Mouse (Mus musculus): ENCODE data around the gene Uox.

Gene Uox

DNA sequence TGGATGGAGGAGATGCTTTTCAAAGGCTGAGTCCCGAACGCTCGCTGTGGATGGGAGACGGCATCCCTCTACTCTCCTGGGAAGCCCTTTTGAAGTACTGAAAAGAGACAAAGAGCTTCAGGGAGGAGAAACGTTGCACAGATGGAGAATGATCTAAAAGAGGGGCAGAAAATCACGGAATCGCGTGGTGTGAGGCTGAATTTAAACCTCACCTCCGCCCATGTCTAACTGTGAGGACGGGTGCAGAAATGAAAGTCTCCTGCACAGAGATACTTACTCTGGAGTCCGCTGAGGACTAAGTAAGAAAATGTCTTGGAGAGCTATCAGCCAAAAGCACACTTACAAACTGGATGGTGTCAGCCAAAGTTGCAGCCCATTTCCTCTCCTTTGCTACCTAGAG is 51.7 kb downstream of the Uox start:
- DNase-seq (ENCODE audit: low spot score), result no peak

DNA sequence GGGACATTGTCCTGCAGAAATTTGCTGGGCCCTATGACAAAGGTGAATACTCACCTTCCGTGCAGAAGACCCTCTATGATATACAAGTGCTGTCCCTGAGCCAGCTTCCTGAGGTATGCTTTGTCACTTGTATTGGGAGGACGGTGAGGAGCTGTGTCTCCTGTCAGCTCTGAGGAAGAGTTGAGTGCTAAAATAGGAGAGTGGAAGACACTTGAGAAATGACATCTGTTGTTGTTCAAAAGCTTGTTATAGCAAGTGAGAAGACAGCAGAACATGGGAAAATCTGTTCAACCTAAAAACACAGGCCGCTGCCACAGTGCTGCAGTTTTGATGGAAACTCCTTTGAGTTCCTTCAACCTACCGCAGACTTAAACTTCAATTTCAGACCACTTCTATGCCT is 55.5 kb downstream of the Uox start:
- DNase-seq (ENCODE audit: low spot score), result no peak

DNA sequence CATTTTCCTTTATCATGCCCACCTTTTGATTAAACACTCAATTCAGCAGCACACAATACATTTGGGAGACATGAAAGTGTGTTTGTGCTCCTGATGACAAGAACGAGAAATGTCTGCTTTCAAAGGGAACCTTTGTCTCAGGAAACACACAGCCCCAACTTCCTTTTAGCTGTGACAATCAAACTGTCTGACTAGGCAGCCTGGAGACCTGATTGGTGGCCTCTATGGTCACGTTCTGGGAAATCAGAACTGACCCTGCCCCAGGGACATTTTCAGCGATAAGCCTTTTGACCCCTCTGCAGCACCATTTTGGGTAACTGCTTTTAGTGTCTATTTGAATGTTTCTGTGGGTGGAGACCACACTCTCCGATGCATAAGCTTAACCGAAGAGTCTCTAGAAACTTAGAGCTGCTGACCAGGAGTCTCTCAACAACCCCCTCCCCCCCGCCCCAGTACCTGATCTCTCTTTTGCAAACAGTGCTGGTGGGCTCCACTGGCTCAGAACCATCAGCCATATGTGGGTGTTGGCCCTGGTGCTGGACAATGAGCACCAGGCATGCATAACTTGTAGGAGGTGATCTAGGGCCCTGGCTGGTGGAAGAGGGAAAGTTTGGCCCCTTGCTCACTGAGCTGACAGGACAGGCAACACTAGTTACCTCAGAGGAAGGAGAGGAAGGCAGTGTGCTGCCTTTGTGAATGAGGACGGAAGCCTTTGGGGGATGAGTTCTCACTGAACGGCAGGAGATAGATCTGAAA is 58.2 kb downstream of the Uox start:
- no peak for DNase-seq (ENCODE audit: low spot score)

DNA sequence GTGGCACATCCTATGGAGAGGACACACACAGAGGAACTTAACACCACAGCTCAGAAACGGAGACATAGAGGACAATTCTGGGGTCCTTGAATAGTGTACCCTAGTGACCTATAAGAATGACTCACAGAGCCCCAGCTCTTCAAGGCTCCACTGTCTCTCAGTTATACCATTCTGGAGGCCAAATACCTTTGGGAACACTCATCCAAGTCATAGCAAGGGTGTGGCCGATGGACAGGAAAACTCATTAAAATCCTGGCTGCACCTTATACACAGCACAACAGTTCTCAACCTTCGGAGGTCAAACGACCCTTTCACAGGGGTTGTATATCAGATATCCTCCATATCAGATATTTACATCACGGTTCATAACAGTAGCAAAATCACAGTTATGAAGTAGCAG is 62.3 kb downstream of the Uox start:
- DNase-seq (ENCODE audit: low spot score), result no peak

DNA sequence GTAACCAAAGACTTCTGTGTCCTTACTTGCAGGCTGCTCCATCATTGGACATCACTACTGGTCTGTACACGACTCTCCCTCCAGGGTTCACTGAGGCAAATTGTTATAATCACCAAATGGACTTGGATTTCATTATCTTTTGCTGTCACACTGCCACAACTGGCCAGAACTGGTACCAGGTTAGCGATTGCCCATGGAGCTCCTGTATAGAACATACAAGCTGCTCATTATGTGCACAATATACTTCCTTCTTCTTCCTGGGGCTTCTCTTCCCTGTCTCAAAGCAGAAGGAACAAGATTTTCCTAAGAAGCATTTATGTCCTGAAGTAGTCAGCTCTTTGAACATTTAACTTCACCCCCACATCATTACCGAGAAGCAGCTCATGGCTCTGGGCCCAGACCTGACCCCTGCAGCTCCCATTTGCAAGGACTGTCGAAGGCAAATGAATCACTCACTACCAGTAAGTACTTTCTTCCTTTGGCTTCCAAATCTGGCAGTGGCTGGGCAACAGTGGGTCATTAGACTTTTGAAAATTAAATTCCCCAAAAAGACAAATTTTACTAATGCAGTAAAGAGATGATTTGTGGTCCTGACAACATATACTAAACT is 71.7 kb downstream of the Uox start:
- no peak for DNase-seq (ENCODE audit: low spot score)

DNA sequence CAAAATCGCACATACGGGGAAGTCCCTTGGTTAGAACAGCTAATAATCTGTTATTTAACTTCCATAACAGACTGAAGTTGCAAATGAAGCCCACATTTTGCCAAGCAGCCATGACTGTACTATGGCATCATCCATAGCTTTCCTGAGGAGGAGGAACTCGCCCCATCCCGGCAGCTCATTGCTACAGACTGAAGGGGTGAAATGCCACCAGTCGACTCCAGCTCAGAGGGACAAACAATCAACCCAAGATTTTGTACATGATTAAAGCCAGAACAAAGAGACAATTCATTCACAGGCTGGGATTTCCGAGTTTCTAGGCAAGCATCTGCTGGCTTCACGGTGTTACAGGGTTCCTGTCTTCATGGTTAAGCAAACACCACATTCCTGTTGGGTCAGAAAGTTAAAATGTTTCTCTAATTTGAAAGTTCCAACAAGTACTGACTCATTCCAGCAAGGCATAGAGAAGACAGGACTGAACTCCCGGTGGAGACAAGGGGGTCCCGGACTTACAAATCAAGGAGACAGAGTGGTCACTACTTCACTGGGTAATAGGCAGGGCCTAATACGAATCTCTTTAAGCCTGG is 79.2 kb downstream of the Uox start:
- DNase-seq (ENCODE audit: low spot score), result no peak

DNA sequence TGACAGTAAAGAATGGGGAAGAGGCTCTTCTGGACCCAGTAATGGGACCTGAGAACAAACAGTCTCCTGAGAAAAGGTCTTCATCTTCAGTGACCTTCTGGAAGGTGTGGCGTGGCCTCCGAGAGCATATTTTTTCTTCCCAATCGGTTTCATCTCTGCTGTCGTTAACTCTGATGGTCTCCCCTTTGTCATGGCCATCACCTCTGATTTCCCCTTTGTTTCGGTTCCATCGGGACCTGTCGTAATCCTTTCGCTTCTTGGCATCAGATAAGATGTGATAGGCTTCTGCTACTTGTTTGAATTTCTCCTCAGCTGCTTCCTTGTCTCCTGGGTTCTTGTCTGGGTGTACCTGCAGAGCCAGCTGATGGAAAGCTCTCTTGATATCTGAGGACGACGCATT is 80.5 kb downstream of the Uox start:
- DNase-seq (ENCODE audit: low spot score), result no peak

DNA sequence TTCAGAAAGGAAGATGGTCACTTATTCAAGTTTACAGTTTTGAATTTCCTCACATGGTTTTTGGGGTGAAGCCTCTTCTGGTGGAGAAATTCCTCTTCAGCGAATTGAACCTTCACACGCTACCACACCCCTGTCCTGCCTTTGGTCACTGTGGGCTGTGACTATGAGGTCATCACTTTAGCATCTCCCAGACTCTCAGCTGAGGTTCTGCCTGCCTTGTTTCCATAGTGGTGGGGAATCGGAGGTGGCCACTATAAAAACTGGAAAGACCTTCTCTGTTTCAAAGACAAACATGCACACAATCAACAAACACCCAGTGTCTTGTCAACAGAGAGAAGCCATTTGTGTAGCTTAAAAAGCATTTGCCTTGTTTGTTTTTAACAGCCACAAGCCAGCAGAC is 81.0 kb downstream of the Uox start, which contains the start of gene 4930503B20Rik:
4930503B20Rik (minus strand) TSS at position 101 of the 400 bp plus-strand sequence.
- DNase-seq (ENCODE audit: low spot score), result no peak

DNA sequence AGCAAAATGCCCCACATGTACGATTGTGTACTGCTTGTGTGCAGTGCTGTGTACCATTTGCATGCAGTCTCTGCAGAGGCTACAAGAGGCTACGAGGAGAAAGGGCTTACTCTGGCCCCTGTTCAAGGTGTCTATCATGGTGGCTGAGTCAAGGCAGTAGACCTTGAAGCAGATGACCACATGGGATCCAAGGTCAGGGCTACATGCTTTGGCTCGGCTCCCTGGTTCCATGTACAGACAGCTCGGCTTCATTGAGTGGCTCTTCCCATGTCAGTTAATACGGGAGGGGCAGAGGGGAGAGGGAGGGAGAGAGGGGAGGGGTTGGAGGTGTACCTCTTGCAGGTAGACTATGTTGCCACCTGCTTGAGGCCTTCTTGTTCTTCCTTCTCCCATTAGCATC is 82.2 kb downstream of the Uox start:
- no peak for DNase-seq (ENCODE audit: low spot score)

DNA sequence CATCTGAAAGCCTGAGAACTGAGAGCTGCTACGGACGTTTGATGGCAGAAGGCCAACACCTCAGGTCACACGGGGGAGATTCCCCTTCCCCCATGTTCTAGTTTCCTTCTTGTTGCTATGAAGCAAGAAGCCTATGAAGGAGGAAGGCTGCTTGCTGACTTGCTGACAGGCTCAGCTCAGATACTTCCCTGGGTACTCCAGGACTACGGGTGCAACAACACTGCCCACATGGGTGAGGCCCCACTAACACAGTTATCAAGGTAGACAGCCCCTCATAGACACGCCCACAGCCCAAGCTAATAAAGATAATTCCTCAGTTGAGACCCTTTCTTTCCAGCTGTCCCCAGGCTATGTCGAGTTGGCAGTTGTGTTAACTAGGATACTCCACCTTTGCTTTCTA is 83.5 kb downstream of the Uox start:
- DNase-seq (ENCODE audit: low spot score), result no peak

DNA sequence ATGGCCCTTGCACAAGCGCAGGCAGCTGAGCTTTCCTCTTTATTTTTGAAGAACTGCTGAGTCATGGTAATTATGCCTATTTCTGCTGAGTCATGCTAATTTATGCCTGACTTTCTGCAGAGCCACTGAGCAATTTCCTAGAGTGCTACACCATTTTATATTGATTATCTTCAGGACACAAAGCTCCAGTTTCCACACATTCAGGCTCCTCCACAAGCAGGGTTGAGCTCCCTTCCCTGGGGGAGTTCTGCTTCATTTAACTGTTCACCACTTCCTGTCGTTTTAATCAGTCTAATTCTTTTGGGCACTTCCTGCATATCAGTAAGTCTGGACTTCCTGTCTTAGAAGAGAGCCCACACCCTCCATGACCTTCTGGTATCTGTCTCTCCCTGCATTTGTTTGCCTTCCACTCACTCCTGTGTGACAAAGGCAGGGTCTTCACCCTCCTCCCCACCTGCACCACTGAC is 84.9 kb downstream of the Uox start:
- DNase-seq (ENCODE audit: low spot score), result no peak

DNA sequence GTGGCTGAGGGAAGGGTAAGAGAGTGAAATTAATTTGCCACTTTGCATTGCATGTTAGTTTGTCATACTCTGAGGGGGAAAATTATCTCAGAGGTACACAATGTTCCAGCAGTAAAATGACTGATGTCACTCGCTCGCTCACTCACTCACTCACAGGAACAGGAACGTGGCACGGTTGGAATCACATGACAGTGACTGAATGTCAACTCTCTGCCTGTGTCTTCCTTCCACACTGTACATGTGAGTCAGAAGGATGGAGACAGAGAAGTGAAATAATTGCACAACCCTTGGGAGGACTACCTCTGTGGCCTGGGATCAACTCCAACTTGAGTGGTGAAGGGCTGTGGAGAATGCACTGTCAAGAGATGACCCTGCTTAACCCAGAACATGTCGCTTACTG is 87.2 kb downstream of the Uox start:
- no peak for DNase-seq (ENCODE audit: low spot score)

DNA sequence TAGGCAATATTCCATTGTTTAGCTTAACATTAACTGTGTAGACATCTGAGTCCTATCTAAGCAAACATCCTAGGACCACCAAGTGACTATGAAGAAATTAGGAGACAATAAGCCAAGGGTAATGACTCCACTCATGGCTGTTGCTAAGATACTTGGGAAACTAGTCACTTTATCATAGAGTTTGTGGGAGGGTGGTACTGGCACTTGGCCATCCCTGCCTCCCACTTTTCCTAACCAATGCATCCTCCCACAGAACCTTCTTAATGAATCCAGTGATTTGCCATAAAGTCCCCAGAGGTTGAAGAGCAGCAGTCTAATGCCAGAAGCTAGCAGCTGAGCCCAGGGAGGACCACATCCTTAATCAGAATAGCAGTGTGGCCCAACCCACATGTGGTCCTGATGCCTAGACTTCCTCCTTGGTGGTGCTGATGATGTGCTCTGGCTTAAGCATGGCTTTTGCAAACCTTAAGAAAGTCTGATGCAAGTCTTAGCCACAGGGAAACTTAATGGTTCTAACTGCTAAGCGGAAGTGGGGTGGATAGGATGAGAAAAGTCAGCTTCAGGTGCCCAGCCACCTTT is 87.9 kb downstream of the Uox start:
- DNase-seq (ENCODE audit: low spot score), result no peak

DNA sequence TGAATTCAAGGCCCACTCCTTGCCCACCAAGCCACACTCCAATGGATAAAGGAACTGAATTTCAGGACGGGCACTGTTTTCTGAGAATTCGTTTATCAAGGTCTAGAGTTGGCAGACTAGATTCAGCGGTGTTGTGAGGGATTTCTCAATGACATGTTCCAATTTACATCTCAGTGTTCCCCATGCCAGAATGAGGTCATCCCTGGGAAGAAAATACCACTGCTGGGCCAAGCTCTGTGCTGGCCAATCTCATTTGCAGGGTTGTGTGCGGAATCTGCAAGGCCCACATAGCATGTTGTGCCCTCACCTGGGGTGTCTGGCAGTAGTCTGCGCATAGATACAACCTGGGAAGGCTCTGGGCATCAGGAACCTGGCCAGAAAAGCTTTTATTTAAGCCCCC is 89.1 kb downstream of the Uox start:
- DNase-seq (ENCODE audit: low spot score), result no peak

DNA sequence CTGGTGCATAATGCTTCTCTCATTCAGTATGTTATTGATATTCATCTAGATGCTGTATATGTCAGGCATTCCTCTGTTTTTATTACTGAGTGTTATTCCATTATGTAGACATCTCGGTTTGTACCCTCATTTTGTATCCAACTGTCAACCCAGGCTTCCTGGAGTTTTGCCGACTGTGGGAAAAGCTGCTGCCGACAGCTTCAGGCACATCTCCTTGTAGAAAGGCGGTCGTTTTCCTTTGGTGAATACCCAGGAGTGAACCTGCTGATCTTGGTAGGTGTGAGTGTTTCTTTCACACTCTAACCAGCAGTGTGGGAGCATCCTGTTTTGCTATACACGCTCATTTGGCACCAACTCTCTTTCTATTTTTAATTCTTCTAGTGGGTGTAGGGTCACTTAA is 90.8 kb downstream of the Uox start:
- no peak for DNase-seq (ENCODE audit: low spot score)

DNA sequence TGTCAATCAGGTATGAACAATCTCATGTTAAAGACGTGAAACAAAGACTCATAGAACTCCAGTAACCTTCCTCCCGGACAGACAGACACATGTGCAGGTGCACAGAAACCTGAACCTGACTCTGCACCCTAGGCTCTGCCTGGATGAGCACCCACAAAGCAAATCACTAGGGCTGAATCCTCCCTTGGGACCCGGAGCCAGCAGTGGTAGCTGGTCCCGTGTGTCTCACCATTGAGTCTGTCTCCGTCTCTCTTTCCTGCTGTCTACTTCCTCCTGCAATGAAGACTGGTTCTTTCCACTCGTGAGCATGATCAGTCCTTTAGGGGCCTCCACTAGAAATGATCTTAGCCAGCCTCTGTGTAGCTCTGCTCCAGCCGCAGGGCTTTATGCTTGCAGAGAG is 91.7 kb downstream of the Uox start:
- DNase-seq (ENCODE audit: low spot score), result no peak

DNA sequence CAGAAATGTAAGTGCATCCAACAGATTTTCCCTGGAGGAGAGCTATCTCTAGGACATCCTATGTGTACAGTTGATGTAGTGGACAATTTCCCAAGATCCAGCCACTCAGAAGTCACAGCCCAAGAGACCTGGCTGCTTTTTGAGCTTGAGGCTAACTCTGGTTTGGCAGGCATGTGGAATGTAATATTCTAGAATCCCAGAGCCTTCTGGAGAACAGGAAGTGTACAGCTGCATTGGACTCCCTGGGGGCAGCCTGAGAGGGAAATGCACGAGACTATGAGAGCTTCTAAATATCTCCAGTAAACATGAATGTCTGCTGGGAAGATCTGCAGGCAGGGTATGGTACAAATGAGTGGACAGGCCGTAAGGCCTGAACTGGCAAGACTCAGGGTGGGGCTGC is 100.9 kb downstream of the Uox start:
- no peak for DNase-seq (ENCODE audit: low spot score)

DNA sequence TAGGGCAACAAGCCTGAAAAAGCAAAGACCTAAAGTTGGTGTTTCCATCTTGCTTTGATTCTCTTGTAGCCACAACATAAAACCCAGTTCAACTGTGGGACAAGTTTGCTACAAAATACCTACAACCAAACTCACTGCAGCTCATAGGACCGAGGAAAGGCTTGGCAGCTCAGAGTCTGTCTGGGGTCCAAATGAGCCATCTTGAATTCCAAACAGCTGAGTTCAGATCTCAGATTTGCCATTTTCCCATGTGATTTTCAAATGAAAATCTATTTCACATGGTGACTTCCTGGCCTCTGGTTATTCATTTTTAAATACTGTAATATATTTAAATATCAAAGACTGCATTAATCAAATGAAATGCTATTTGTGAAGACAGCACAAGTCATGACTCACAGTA is 104.9 kb downstream of the Uox start:
- no peak for DNase-seq (ENCODE audit: low spot score)

DNA sequence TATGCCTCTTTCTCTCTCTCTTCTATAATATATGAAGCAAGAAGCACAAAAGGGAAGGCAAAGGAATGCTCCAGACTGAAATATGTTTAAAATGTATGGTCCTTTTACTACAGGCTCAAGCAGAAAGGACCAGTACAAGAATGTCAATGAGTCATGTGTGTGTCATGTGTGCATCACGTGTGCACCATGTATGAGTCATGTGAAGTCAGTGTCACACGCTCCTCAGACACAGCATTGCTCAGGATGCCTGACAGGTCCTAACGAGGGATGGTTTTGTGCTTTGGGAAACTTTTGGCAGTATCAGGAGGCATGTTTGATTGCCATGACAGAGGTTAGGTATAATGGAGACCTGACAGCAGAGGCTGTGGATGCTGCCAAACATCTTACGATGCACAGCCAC is 106.0 kb downstream of the Uox start:
- DNase-seq (ENCODE audit: low spot score), result no peak

DNA sequence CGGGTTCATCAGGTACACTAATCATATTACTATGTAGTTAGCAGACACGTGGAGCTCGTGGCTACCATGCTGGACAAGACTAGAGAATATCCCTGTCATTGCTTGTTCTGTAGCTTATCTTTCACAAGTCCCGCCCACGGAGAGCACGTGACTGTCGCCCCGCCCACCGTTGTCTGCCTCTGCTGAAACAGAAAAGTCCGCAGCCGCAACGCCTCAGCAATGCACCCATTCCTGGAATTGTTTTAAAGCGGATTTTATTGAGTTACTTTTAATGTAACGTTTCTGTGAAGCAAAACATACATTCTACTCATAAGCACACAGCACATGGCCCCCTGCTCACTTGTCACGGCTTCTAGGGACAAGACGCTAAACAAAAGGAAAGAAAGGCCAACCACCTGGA is 109.4 kb downstream of the Uox start:
- DNase-seq (ENCODE audit: low spot score), result peak; percentile 37

DNA sequence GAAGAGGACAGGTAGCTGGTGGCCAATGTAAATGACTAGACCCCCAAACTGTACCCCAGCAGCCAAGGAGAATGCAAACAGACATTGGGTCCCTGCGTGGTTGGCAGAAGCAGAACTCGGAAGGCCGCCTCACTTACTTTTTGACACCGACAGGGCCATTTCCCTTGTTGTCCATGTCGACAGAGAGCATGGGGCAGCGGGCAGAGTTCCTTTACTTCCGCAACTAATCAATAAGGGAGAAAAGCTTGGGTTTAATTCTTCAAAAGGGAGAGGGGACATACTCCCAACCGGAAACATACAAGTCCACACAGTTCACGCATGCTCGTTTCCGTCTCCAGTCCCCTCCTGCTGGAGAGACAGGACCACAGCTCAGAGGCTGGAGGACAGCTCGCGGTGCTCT is 110.4 kb downstream of the Uox start:
- no peak for DNase-seq (ENCODE audit: low spot score)

DNA sequence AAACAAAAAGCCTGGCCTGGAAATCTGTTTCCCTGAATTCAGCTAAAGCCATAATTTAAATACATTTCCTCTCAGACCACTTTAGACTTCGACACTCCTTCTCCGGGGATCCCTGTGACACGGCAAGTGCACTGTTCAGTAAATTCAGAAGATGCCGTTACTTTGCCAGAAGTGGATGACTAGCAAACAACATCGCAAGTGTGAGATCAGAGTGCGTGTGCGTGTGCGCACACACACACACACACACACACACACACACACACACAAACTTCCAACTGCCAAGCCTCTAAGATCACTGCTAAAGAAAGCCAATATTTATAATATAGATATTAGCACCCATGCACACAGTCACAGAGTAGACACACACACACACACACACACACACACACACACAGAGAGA is 111.5 kb downstream of the Uox start:
- no peak for DNase-seq (ENCODE audit: low spot score)
